Mouse (Mus musculus) c-Kit-positive CD71-positive TER-119-negative erythroid progenitor cells, embryonic 14.5 days (primary cell): ENCODE measurements around the gene Fndc3c1.
"Not testable (repeated sequence)": the region's sequence is repeated elsewhere in the genome, so short reads cannot be mapped to it uniquely, and the experiment has no call there.

Source experiments
- DNase-seq: peaks from one replicate; pipeline ENCODE4 v3.0.0-alpha.2; 2013; ENCODE audit warnings: low read depth

Gene Fndc3c1

GRCm38 (mm10) chrX:106485101-106485651, at the start of gene Fndc3c1:
TSS of gene Fndc3c1 (minus strand) at chrX:106485401.
- no peak for DNase-seq

- no peak for DNase-seq
Measured at GRCm38 (mm10) chrX:106486451-106486850, 1.2 kb upstream of the Fndc3c1 start.

GRCm38 (mm10) chrX:106485671-106486070, 470 bp upstream of the Fndc3c1 start:
- no peak for DNase-seq

- not testable (repeated sequence) for DNase-seq
Measured at GRCm38 (mm10) chrX:106479891-106480290, 5.3 kb downstream of the Fndc3c1 start.

- DNase-seq, result no peak
Measured at GRCm38 (mm10) chrX:106385304-106385703, 99.9 kb downstream of the Fndc3c1 start.

GRCm38 (mm10) chrX:106380608-106381007, 104.6 kb downstream of the Fndc3c1 start:
- DNase-seq, result no peak
